Mouse (Mus musculus) forebrain, embryonic 11.5 days (tissue): ENCODE measurements around the gene Ccdc102a. TPM values are rescaled to one million over a fixed set of nuclear protein-coding genes. Genes with fewer than 3 reads are reported as not detected.
A peak's percentile ranks its signal among the peaks of the same experiment; 100 is the strongest.

ENCODE experiments used
- ATAC-seq: fragments of 200-750 bp; cut with Nextera tagmentation; replicated peaks from 2 replicates; pipeline ENCODE4 v1.8.0; 2017; ENCODE audit warnings: moderate TSS enrichment; ENCODE audit not compliant: low FRiP score
- DNase-seq: peaks from one replicate; pipeline ENCODE4 v3.0.0-alpha.2; 2017; ENCODE audit warnings: low spot score
- H3K27ac ChIP-seq: fragments of 300-500 bp; sonication (generic); 2 replicates; pipeline ENCODE4 v1.5.1; 2014; ENCODE audit warnings: low read depth, low read length
- H3K27me3 ChIP-seq: fragments of 300-500 bp; sonication (generic); 2 replicates; pipeline ENCODE4 v1.6.1; 2014; ENCODE audit warnings: mild to moderate bottlenecking, low read length, mixed read lengths; ENCODE audit not compliant: control insufficient read depth, insufficient read depth
- H3K36me3 ChIP-seq: fragments of 300-500 bp; sonication (generic); 2 replicates; pipeline ENCODE4 v1.6.1; 2014; ENCODE audit warnings: mild to moderate bottlenecking, low read length, moderate library complexity, mixed read lengths; ENCODE audit not compliant: control insufficient read depth, insufficient read depth
- H3K4me1 ChIP-seq: fragments of 300-500 bp; sonication (generic); replicated peaks from 2 replicates; pipeline ENCODE4 v1.6.1; 2014; ENCODE audit warnings: low read length, mixed read lengths; ENCODE audit not compliant: control insufficient read depth, insufficient read depth
- H3K4me2 ChIP-seq: fragments of 300-500 bp; sonication (generic); 2 replicates; pipeline ENCODE4 v1.6.1; 2014; ENCODE audit warnings: low read depth, mild to moderate bottlenecking, low read length, moderate library complexity, mixed read lengths; ENCODE audit not compliant: severe bottlenecking
- H3K4me3 ChIP-seq: fragments of 300-500 bp; sonication (generic); 2 replicates; pipeline ENCODE4 v1.5.1; 2014; ENCODE audit warnings: low read depth, low read length
- H3K9ac ChIP-seq: fragments of 300-500 bp; sonication (generic); 2 replicates; pipeline ENCODE4 v1.6.1; 2014; ENCODE audit warnings: low read length
- H3K9me3 ChIP-seq: fragments of 300-500 bp; sonication (generic); 2 replicates; pipeline ENCODE4 v1.6.1; 2016; ENCODE audit warnings: low read length, mixed read lengths; ENCODE audit not compliant: control insufficient read depth
- WGBS: fragments of 180-500 bp; shearing (Covaris S2); extraction: QIAGEN DNeasy Blood & Tissue Kit; methylation state at CpG from one replicate; pipeline ENCODE4 v1.1.7; 2014; 5-methylcytosine and 5-hydroxymethylcytosine counted together
- polyA plus RNA-seq: library from polyadenylated mRNA; unstranded; fragments of >200 nt; fragmentation: Nextera tagmentation; extraction: Ambion mirVana; gene quantifications from 2 replicates; pipeline ENCODE4 v1.2.1, GENCODE M21; 2014

The Ccdc102a gene
- 18.8 and 19.5 TPM in 2 replicates for polyA plus RNA-seq

- Histone ChIP-seq H3K9ac (peak within 1 kb of the TSS; percentile 86), H3K9me3 (no peaks in the 10 kb centered on the region), H3K4me1 (peaks cover 9% of the 10 kb centered on the region; the same call in 1 of the 2 replicates), H3K27me3 (peaks cover 14% of the 10 kb centered on the region), H3K36me3 (no peaks in the 10 kb centered on the region), H3K4me2 (peak within 1 kb of the TSS; percentile 94), H3K27ac (peak within 1 kb of the TSS; percentile 25; the same call in 1 of the 2 replicates), H3K4me3 (peak within 1 kb of the TSS; percentile 71)
- ATAC-seq (peak; percentile 55), DNase-seq (peak; percentile 84)
- 2% methylated on average over 43 of the region's 51 CpGs for WGBS
Observed at GRCm38 (mm10) chr8:94917851-94918495, at the start of gene Ccdc102a. Gene Ccdc102a, minus strand, starts transcription at chr8:94918098.

- Histone ChIP-seq H3K27ac (no peak overlapping the region), H3K4me1 (no peaks in the 10 kb centered on the region), H3K27me3 (no peaks in the 10 kb centered on the region), H3K9me3 (no peaks in the 10 kb centered on the region), H3K9ac (no peak overlapping the region), H3K4me2 (no peak overlapping the region), H3K4me3 (no peak overlapping the region), H3K36me3 (no peaks in the 10 kb centered on the region)
- 81% methylated on average over 3 of the region's 3 CpGs for WGBS
- ATAC-seq (no peak), DNase-seq (no peak)
Observed at GRCm38 (mm10) chr8:94967554-94967953, 49.7 kb upstream of the Ccdc102a start.

GRCm38 (mm10) chr8:94967071-94967470 is 49.2 kb upstream of the Ccdc102a start:
- no peaks in the 10 kb centered on the region for H3K4me1 ChIP-seq
- ATAC-seq = no peak
- H3K4me3 ChIP-seq = no peak overlapping the region
- no peaks in the 10 kb centered on the region for H3K36me3 ChIP-seq
- no peaks in the 10 kb centered on the region for H3K9me3 ChIP-seq
- no peaks in the 10 kb centered on the region for H3K27me3 ChIP-seq
- no peak for DNase-seq
- WGBS = 85% methylated on average over 4 of the region's 4 CpGs
- no peak overlapping the region for H3K9ac ChIP-seq
- H3K27ac ChIP-seq = no peak overlapping the region
- H3K4me2 ChIP-seq = no peak overlapping the region

- no peak overlapping the region for H3K4me2 ChIP-seq
- no peaks in the 10 kb centered on the region for H3K9me3 ChIP-seq
- WGBS = 22% methylated on average over 7 of the region's 7 CpGs
- H3K9ac ChIP-seq = no peak overlapping the region
- H3K4me3 ChIP-seq = no peak overlapping the region
- H3K36me3 ChIP-seq = no peaks in the 10 kb centered on the region
- no peak for ATAC-seq
- H3K4me1 ChIP-seq = no peaks in the 10 kb centered on the region
- DNase-seq = peak; percentile 72
- no peak overlapping the region for H3K27ac ChIP-seq
- H3K27me3 ChIP-seq = no peaks in the 10 kb centered on the region
Observed at GRCm38 (mm10) chr8:94966578-94966977, 48.7 kb upstream of the Ccdc102a start.

GRCm38 (mm10) chr8:94964828-94965227 is 46.9 kb upstream of the Ccdc102a start:
- WGBS = 83% methylated on average over 10 of the region's 10 CpGs
- ATAC-seq (no peak), DNase-seq (no peak)
- H3K4me3 ChIP-seq = no peak overlapping the region
- H3K27me3 ChIP-seq = no peaks in the 10 kb centered on the region
- no peak overlapping the region for H3K9ac ChIP-seq
- H3K27ac ChIP-seq = no peak overlapping the region
- no peaks in the 10 kb centered on the region for H3K36me3 ChIP-seq
- H3K4me2 ChIP-seq = no peak overlapping the region
- no peaks in the 10 kb centered on the region for H3K4me1 ChIP-seq
- H3K9me3 ChIP-seq = no peaks in the 10 kb centered on the region

GRCm38 (mm10) chr8:94962201-94962600 is 44.3 kb upstream of the Ccdc102a start:
- H3K9me3 ChIP-seq = no peaks in the 10 kb centered on the region
- H3K4me3 ChIP-seq = no peak overlapping the region
- no peak overlapping the region for H3K9ac ChIP-seq
- H3K27ac ChIP-seq = no peak overlapping the region
- H3K4me1 ChIP-seq = no peaks in the 10 kb centered on the region
- ATAC-seq = no peak
- no peaks in the 10 kb centered on the region for H3K36me3 ChIP-seq
- H3K27me3 ChIP-seq = no peaks in the 10 kb centered on the region
- no peak for DNase-seq
- 88% methylated on average over 1 of the region's 1 CpGs for WGBS
- H3K4me2 ChIP-seq = no peak overlapping the region

GRCm38 (mm10) chr8:94956078-94956574 is 38.2 kb upstream of the Ccdc102a start:
- Histone ChIP-seq H3K9ac (no peak overlapping the region), H3K9me3 (no peaks in the 10 kb centered on the region), H3K4me2 (no peak overlapping the region), H3K27ac (no peak overlapping the region), H3K4me1 (no peaks in the 10 kb centered on the region), H3K4me3 (no peak overlapping the region), H3K36me3 (no peaks in the 10 kb centered on the region), H3K27me3 (no peaks in the 10 kb centered on the region)
- no peak for ATAC-seq
- 85% methylated on average over 1 of the region's 1 CpGs for WGBS
- no peak for DNase-seq

- H3K27me3 ChIP-seq = no peaks in the 10 kb centered on the region
- no peak overlapping the region for H3K27ac ChIP-seq
- DNase-seq = no peak
- WGBS = 41% methylated on average over 9 of the region's 9 CpGs
- no peaks in the 10 kb centered on the region for H3K9me3 ChIP-seq
- no peak overlapping the region for H3K4me2 ChIP-seq
- H3K36me3 ChIP-seq = no peaks in the 10 kb centered on the region
- no peaks in the 10 kb centered on the region for H3K4me1 ChIP-seq
- H3K4me3 ChIP-seq = no peak overlapping the region
- H3K9ac ChIP-seq = no peak overlapping the region
- no peak for ATAC-seq
Observed at GRCm38 (mm10) chr8:94954921-94955758, 37.2 kb upstream of the Ccdc102a start.
